Mouse (Mus musculus): ENCODE results near the gene Rcbtb1.
"Not testable (repeated sequence)": the region's sequence is repeated elsewhere in the genome, so short reads cannot be mapped to it uniquely, and the experiment has no call there.

DNA sequence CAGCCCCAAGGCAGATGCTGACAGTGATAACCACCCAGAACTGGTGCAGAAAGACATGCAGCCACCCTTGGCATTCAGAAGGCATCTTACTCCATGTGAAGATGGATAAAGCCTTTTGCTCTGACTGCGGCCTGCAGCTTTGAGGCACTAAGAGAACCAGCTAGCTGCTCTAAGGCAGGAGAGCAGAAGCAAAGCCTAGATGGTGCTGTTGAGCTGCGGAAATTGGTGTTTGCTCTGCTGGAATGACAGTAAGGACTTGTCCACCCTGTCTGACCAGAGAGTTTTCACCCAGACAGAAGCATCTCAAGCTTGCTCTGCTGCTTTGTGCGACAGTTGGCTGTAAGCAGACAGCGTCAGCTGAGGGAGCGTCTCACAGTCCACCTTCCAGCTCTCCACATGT is 49.3 kb downstream of the Rcbtb1 start:
- not testable (repeated sequence) for TF ChIP-seq POLR2A (IDR thresholded peaks at IDR 0.05; ENCODE audit: low read depth, low read length); CTCF (IDR thresholded peaks at IDR 0.05; ENCODE audit: extremely low read depth, insufficient read length, insufficient replicate concordance, low read depth, low read length)
